Mouse (Mus musculus) hindbrain, embryonic 10.5 days (tissue): ENCODE measurements around the gene 2010005H15Rik. TPM values are rescaled to one million over a fixed set of nuclear protein-coding genes. Genes with fewer than 3 reads are reported as not detected.

Experiments
- polyA plus RNA-seq: library from polyadenylated mRNA; unstranded; fragments of >200 nt; fragmentation: Nextera tagmentation; extraction: Ambion mirVana; gene quantifications from 2 replicates; pipeline ENCODE4 v1.2.1, GENCODE M21; 2016

2010005H15Rik gene
- polyA plus RNA-seq, 1 experiment from 2014 or later = not detected

Other genes starting within 250 kb of the 2010005H15Rik start
- 65.8 and 76.5 TPM in 2 replicates for gene Kpna1, start 242.7 kb upstream of the 2010005H15Rik start, polyA plus RNA-seq
- 7.6 and 10.2 TPM in 2 replicates for gene Wdr5b, start 180.3 kb upstream of the 2010005H15Rik start, polyA plus RNA-seq
- 250 and 319 TPM in 2 replicates for gene Fam162a, start 149.9 kb upstream of the 2010005H15Rik start, polyA plus RNA-seq
- 81.4 and 96.2 TPM in 2 replicates for gene Ccdc58, start 149.8 kb upstream of the 2010005H15Rik start, polyA plus RNA-seq
- gene Csta1, start 90.2 kb upstream of the 2010005H15Rik start, polyA plus RNA-seq = not detected in 2 replicates
- gene Stfa2l1, start 64.7 kb upstream of the 2010005H15Rik start, polyA plus RNA-seq = not detected in 2 replicates
- not detected in 2 replicates for gene Gm5483, start 37.3 kb upstream of the 2010005H15Rik start, polyA plus RNA-seq
- not detected in 2 replicates for gene Gm5416, start 11.1 kb upstream of the 2010005H15Rik start, polyA plus RNA-seq
- gene Stfa1, start 55.5 kb downstream of the 2010005H15Rik start, polyA plus RNA-seq = 0.26 and 0.66 TPM in 2 replicates
- gene BC117090, start 112.9 kb downstream of the 2010005H15Rik start, polyA plus RNA-seq = not detected in 2 replicates
- gene BC100530, start 146.3 kb downstream of the 2010005H15Rik start, polyA plus RNA-seq = not detected in 2 replicates
- gene Stfa2, start 187.0 kb downstream of the 2010005H15Rik start, polyA plus RNA-seq = not detected in 2 replicates
- not detected in 2 replicates for gene Stfa3, start 233.9 kb downstream of the 2010005H15Rik start, polyA plus RNA-seq